Mouse (Mus musculus): Measurements from ENCODE around the gene Fah.

DNA sequence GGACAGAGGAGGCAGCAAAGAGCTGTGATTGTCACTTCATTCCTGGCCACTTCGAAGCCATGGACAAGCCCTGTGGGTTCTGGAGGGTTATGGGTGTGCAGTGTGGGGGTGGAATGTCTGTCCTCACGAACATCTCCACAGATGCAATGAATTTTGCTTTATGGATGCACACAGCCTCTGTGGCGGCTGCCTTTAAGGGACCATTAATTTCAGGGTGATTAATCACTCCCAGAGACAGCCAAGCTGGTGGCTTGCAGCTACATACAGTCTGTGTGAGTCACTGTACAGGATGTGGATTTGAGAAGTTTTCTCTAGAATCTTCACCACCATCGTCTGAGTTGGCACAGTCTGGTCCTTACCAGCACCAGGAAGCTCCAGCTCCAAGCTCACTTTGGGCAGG lies 59.9 kb downstream of the Fah start:
- no peak for TF ChIP-seq POLR2A (IDR thresholded peaks at IDR 0.05; ENCODE audit: insufficient read depth, low read depth, low read length)
- no peak for TF ChIP-seq CTCF (IDR thresholded peaks at IDR 0.05; ENCODE audit: insufficient read depth, low read depth, low read length)

Measured in olfactory bulb, adult 2 months (tissue).